Mouse (Mus musculus): ENCODE data around the gene Tagap. TPM values are rescaled to one million over a fixed set of nuclear protein-coding genes. Genes with fewer than 3 reads are reported as not detected.

The Tagap gene
- total RNA-seq (2023; ENCODE audit: inconsistent age) = 161 to 182 TPM (median 177 TPM) in 4 replicates

DNA sequence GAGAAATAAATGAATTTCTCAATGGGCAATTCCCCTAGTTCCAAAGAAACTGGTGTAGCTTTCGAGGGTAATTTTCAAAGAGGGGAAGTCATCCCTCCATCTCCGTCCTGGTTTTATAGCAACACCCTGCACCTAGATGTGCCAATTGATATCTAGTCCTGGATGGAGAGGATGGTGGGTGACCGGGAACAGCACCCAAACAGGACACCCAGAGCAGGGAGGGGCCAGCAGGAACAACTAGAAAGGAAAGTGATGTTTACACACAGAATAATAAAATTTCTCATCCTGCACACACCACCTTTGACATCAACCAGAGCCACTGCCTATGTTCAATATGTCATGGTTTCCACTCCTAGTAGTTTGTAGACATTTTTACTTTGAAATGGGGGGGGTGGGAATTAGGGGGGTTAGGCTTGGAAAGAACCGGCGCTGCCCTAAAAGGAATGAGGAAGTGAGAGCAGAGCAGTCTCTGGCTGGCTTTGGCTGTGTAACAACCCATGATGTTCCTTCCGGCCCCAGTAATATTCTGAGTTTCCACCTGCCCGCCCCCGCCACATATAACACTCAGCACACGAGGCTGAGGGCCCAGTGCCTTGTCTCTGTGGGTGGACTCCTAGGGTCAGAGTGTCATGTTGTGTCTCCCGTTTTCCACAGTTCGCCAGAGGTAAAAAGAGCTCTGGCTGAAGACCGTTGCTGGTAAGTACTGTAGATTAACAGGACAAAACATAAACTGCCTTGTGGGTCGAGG is at the start of gene Tagap:
Gene Tagap (plus strand): TSS at position 588 of the 748 bp plus-strand sequence.

DNA sequence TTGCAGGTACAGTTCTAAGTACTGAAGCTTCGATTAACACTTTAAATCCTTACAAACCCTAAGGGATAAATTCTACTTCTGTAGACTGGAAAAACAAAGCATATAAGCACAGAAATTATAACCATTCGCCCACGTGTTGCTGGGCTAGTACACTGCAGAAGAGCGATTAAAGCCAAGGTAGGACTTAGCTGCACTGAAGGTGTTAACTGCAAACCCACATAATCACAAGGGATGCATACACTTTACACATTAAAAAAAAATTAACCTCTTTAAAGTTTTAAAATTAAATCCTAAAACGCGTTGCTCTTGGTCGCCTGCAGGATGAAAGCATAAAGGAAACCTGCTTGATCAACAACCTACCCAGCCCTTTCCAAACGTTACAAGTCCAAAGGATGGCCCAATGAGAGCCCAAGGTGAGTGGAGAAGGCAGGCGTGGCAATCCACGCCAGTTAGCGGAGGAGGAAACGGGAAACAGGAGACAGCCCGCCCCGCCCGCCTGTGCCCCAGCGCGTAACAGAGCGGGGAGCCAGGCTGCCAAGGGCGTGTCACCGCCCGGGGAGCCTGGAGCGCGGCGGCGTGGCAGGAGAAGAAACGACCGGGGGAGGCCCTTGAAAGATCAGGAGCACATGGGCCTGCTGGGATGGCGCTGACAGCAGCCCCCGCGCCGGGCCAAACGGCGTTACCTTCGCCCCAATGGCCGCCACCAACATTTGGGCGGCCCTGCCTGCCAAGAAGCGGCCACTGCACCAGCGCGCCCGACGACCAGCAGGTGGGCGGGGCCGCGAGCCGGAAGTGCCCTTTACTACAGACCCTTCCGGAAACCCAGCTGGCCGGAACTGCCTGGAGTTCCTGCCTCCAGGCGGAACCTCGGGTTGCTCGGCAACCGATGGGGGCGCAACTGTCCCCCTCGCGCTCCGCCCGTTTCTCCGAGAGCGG is 19.6 kb downstream of the Tagap start, which contains the start of gene Rsph3a:
Gene Rsph3a (plus strand): TSS at position 498 of the 936 bp plus-strand sequence.

Other genes starting within 250 kb of the Tagap start
- 0.13 to 1.6 TPM (median 0.27 TPM) in 3 of 4 replicates, not detected in the other for gene Fndc1, start 98.7 kb upstream of the Tagap start, total RNA-seq (2023; ENCODE audit: inconsistent age)
- gene Rsph3a, start 19.6 kb downstream of the Tagap start, total RNA-seq (2023; ENCODE audit: inconsistent age) = 11.8 to 17.7 TPM (median 15.0 TPM) in 4 replicates
- gene Gm49673, start 221.8 kb downstream of the Tagap start, total RNA-seq (2023; ENCODE audit: inconsistent age) = 0.60 to 1.7 TPM (median 1.3 TPM) in 4 replicates
- 23.1 to 32.7 TPM (median 30.8 TPM) in 4 replicates for gene Rnaset2a, start 222.1 kb downstream of the Tagap start, total RNA-seq (2023; ENCODE audit: inconsistent age)
- gene Fgfr1op, start 239.5 kb downstream of the Tagap start, total RNA-seq (2023; ENCODE audit: inconsistent age) = 57.4 to 69.7 TPM (median 63.2 TPM) in 4 replicates

Measured in B cell, adult (primary cell).